Mouse (Mus musculus) layer of hippocampus, postnatal 36 days (tissue): ENCODE results near the gene Fkbpl. TPM values are rescaled to one million over a fixed set of nuclear protein-coding genes. Genes with fewer than 3 reads are reported as not detected.
A peak's percentile ranks its signal among the peaks of the same experiment; 100 is the strongest.

Experiments
- DNase-seq, 2 experiments: peaks; one replicate each; pipeline ENCODE4 v3.0.0; 2022
- total RNA-seq, 2 experiments: library from RNA; stranded (reverse); gene quantifications; 2 replicates each; pipeline ENCODE4 v1.2.3; 2021

Fkbpl gene
- total RNA-seq, 2 experiments from 2014 or later, result 17.9 to 18.0 TPM

DNA sequence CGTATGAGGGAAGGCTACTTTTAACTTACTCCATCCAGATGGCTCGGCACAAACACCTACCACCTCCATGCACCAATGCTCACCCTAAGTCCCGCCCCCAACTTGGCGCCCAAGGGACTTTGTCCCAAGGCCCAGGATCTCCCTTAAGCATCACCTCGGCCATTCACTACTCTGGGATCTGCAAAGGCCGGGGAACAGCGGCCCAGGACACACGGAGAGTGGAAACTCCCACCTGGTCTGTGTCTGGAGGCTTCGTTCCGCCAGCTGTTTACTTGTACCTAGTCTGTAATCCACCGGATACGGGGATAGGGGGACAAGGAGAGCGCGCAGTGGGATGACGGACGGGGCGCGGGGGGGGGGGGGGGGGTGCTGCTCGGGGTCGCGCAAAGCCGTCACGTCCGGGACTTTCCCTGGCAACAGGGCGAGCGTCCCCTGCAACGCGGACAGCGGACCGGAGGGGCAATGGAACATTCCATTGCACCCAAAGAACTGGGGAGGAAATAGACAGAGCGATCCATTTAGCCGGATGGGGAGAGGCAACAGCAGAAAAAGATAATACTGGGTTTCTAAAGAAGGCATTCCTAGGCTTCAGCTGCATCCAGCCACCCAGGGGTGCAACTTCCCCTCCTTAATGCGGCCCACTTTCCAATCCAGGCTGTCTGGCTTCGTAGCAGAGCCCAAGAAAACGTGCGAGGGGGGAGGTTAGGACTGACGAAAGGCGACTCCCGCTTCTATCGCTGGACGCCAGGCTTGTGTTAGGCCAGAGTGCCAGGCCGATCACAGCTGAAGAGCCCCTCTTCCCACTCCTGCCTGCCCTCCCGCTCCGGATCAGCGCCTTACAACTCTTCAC lies 17.2 kb upstream of the Fkbpl start:
- peak; percentile 81 to 87 for DNase-seq

DNA sequence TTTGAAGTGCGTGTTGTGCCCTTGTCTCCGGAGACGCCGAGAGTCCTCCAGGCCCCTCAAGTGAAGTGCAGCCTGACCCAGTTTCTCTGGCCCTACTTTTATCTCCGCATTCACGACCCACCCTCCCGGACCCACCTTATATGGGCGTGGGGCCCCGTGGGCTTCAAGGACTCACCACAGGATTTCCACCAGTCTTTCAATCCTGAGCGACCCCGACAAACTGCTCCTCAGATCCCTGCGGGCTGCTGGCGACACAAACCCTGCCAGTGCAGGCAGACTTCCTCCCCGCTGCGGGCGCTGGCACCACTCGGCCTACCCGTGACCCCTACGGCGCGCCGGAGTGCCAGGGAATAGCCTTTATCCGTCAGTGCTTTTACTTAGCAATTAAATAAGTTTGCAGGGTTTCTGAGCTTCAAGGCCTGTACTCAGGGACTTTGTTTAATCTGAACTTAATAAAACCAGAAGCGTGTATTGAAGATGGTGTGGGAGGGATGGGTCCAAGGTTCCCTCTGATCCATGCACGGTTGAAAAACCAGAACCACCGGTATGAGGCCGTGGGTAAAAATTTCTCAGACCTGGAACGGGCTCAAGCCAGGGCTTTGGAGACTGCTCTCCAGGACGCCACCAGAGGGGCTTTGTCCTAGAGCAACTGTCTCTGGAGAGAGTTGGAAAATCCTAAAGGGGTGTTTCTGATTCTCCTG lies 16.5 kb upstream of the Fkbpl start, which contains the start of gene Ppt2:
Gene Ppt2, minus strand, starts transcription at position 568 of the 701 bp plus-strand sequence.
- DNase-seq, result no peak

DNA sequence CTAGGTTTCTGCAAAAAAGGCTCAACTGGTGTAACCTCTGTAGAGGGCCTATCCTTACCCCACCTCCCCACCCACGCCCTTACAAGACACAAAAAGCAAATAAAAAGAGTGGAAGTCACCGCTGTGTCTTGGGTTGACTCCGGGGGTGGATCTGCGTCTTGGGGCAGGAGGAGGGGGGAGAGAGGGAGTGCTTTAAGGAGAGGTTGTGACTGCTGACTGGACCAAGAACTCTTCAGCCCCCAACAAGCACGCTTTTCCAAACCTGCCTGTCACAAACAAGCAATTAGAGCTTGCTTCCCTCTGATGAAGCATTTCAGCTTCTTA lies 16.0 kb upstream of the Fkbpl start:
- no peak for DNase-seq

DNA sequence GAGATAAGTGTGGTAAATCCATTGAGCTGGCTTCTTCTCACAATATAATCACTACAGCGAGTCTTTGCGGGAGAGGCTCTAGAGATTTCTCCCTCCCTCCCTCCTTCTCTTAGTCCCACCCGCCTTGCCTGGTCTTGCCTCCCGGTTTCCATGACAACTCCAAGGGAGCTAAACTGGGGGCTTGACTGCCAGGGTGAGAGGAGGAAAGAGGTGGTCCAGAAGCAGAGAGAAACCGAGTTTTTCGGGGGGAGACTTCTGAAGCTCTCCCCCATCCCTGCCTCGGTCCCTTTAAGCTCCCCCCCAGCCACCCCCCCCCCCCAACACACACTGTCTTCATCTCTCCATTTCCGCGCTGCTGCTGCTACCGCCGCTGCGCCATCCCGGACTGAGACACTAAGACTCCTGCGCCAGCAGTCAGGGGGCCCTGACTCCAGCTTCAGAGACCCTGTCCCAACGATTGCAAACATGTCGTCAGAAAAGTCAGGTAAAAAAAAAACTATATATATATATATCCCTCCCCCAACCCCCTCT lies 15.3 kb upstream of the Fkbpl start, which contains the start of gene Prrt1:
Gene Prrt1, plus strand, starts transcription at position 313 of the 531 bp plus-strand sequence.
- DNase-seq, result peak in 1 of 2 experiments; percentile 68

DNA sequence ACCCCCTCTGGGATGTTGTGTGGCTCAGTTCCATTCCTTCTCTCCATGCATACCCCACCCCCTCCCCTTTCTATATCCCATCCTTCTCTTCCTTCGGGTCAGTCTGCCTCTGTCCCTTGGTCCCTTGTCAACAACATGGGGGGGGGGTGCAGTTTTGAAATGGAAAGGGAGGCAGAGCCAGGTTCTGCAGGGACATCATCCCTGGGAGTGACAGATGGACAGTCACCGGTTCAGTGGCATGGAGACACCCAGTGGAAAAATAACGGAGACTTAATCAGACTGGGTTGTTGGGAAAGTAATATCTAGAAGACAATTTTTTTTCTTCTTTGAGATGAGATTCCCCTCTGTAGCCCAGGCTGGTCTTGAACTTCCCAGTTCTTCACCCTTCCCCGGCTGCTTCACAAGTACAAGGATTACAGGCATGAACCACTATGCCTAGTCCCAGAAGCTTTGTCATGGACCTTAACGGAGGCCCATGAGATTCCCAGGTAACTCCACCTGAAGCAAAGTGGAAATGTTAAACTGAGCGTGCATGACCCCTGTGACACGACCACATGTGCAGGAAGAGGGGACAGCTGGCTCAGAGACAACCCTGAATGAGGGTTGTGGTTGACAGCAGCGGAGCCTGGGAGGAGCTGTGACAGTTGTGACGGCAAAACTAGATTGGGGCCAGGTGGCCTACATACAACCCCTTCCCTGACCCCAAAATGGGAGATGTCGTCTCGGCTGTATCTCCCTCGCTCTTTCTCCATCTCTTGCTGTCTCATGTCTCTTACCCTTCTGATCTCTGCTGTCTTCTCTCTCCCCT lies 14.6 kb upstream of the Fkbpl start:
- DNase-seq, result no peak

DNA sequence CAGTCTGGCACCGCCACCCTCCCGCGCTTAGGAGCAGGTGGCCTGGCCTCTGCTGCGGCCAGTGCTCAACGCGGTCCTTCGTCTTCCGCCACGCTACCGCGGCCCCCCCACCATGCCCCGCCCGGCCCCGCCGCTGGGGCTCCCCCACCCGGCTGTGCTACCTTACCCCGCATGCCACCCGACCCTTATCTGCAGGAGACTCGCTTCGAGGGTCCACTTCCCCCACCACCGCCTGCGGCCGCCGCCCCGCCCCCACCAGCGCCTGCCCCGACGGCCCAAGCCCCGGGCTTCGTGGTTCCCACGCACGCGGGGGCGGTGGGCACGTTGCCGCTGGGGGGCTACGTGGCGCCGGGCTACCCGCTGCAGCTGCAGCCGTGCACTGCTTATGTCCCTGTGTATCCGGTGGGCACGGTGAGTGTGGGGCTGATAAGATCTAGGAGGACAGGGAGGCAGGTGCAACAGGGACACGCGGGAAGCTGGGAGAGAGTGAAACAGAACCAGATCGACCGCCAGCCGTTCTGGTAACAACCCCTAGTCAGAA lies 13.7 kb upstream of the Fkbpl start:
- no peak for DNase-seq

DNA sequence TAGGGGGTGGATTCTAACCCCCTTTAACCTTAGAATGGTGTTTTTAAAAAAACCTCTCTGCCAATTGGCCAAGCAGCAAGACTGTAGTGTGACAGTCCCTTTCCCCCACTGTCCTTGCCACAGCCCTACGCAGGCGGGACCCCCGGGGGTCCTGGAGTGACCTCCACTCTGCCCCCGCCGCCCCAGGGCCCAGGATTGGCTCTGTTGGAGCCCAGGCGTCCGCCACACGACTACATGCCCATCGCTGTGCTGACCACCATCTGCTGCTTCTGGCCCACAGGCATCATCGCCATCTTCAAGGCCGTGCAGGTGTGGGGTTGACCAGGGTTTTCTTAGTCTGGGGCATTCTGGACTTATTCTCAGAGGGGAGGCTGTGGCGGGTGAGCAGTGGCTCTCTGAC lies 12.9 kb upstream of the Fkbpl start:
- no peak for DNase-seq

DNA sequence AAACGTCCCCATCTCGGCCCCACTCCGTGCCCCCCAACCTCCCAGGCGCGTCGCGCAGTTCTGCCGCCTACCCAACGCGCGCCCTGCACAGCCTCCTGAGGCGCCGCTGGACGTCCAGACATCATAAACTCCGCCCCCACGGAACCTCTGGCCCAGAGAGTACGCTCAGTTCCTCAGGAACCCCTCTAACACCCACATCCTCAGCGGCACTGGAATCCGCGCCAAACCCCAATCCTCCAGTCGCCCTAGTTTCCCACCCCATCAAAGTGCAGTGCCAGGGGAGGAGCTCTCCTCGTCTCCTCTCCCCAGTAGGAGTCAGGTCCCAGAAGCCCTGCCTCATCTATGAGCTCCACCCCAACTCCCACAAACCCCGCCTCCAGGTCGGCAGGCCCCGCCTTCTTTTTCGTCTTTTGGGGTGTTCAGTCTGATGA lies 12.3 kb upstream of the Fkbpl start:
- peak; percentile 89 to 92 for DNase-seq

DNA sequence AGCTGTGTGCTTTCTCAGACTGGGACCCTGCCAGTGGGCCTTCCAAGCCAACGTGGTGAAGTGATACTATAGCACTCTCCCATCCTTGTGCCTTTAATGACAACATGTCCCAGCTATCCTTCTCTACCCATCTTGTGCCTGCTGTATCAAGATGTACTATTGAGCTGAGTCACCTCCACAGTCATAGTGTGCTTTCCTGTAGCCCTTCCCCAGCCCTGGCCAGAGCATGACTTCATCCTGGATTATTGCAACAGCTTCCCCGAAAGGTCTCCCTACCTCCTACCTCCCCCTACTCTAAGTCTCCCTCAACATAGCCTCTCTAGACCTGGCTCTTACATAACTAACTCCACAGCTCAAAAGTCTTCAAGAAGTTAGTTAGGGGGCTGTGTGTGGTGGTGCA lies 8.9 kb upstream of the Fkbpl start:
- DNase-seq, result no peak

DNA sequence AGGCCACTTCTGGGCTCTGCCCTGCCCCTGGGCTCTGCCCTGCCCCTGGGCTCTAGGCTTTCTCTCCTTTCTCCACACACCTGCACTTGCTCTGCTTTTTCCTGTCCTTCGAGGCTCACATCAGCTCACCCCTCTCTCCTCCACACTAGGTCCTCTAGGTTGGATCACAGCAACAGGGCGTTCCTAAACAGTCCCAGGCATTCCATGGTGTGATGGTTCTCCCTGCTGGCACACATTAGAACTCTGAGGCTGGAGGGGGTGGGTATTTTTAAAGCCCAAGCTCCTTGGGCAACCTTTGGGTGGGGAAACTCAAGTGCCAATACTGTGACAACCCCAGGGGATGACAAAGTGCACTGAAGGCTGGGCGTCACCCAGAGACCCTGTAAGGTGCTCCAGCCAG lies 7.1 kb upstream of the Fkbpl start:
- DNase-seq, result no peak

DNA sequence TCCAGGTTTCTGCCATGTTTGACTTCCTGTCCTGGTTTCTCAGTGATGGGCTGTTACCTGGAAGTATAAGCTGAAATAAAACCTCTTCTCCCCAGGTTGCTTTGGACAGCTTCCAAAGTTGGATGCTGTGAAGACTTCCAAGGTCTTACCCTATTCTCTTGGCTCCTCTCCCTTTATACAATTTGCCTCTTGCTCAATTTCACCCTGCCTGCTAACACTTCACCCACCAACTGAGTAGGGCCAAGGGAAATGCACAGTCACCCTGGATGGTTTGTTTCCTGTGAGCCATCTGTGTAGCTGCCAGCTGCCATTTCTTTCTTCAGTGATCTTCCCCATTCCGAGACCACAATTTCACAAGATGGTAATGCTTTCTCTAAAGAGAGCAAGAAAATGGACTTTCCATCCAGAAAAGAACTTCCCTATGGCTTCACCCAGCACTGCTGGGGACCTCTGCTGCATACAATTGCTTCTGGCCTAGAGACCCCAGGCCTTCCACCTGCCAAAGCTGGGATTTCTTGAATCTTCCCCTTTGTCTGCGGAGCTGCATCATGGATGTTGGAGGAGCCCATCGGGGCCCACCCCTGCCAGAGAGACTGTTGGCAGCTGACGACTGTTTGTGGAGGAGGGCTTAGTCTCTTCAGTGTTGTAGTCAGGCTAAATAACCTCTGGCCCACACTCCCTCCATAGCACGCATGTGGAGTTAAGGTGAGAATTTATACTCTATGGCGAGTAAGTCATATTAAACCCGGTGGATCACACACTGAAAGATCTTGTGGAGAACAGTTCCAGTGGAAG lies 4.9 kb upstream of the Fkbpl start:
- no peak for DNase-seq

DNA sequence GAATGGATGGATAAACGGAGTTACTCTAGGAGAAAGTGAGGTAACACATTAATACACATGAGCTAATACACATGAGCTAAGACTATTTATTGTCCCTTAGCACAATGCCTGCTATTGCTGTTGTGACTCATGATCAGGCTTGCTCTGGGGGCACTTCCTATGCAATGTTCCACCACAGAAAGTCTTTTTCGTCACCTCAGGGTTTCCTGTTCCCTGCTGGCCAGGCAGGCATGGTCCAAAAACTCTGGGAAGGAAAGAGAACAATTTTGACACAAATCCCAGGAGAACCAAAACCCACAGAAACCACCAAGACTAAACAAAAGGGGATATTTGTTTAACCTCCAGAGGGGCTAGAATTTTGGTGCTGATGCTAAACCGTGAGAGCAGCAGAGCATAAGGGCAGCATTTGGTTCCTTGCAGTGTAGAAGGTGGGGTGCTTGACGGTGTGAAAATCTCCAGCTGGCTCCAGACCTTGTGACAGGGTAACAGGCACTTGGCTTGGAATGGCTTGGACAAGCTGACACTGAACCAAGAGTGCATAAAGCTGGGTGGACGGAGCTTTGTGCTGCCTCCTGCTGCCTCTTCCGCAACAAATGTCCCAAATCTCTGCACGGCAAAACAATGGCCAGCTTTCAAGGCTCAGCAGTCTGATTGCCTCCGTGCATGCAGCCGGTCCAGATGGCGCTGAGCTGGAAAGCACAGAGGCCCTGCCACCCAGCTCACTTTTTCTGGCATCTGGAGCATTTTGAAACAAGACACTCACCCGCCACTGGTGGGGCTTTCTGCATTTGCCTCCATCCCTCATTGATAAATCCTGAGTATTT lies 3.6 kb upstream of the Fkbpl start:
- peak; percentile 55 to 74 for DNase-seq

DNA sequence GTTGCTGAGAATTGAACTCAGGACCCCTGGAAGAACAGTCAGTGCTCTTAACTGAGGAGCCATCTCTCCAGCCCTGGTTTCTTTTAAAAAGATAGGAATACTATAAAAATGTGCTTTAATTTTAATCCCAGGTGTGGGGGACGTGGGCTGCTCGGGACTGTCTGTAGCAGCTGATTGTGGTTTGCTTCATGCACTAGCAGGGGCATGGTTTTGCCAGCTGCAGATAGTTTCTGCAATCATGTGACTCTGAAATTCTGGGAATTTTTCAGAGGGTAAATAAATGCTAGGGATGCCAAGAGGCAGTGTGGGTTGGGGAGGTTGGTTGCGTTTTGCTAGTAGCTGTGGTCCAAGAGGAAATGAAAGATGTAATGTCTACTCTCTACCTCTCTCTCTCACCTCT lies 2.6 kb upstream of the Fkbpl start:
- DNase-seq, result no peak

DNA sequence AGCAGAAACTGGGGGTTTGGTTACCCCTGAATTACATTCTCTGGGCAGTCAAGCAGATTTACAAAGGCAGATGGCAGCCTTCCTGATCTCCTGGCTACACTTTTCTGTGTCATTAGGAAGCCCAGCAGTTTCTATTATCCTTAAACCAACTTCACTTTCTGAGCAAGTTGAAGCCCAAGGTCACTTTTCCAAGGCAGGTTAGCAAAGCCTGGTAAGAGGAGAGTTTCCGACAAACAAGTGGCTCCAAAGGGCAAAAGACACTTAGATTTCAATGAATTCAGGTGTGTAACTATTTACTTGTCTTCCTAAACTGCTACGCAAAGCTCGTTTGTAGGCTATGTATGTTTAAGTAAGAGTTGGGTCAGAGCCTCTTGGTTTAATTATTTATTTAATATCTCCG lies 1.2 kb upstream of the Fkbpl start:
- no peak for DNase-seq

DNA sequence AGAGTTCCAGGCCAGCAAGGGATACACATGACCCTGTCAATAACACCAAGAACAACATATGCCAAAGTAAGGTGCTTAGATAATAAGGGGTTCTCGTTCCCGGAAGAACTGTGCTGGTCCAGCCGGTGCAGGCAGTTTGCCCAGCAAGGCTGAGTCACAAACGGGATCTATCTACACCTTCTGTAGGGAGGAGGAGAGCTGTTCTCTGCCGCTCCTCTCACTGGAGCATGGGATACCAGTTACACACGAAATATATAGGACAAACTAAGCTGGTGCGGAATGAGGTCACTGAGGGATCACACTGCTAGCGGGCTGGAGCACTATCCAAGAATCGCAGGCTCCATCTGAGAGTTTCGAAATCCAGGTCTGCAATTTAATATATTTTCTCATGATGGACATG lies 620 bp upstream of the Fkbpl start:
- no peak for DNase-seq

DNA sequence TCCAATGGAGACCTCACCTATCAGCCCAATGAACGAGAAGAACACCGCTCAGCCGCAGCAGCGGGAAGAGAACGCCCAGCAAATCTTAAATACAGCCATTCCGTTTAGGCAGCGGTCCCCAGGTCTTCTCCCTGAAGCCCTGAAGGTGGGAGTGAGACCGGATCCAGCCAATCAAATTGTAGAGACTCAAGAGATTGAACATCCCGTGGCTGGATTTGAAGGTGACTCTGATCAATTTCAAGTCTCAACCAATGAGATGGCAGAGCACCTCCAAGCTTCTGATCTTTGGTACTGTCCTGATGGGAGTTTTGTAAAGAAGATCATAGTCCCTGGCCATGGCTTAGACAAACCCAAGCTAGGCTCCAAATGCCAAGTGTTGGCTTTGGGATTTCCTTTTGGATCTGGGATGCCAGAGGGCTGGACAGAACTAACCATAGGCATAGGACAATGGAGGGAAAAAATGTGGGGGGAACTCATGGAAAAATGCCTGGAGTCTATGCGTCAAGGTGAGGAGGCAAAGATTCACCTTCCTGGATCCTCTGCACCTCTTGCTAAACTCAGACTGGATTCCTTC lies 779 bp downstream of the Fkbpl start:
- no peak for DNase-seq

DNA sequence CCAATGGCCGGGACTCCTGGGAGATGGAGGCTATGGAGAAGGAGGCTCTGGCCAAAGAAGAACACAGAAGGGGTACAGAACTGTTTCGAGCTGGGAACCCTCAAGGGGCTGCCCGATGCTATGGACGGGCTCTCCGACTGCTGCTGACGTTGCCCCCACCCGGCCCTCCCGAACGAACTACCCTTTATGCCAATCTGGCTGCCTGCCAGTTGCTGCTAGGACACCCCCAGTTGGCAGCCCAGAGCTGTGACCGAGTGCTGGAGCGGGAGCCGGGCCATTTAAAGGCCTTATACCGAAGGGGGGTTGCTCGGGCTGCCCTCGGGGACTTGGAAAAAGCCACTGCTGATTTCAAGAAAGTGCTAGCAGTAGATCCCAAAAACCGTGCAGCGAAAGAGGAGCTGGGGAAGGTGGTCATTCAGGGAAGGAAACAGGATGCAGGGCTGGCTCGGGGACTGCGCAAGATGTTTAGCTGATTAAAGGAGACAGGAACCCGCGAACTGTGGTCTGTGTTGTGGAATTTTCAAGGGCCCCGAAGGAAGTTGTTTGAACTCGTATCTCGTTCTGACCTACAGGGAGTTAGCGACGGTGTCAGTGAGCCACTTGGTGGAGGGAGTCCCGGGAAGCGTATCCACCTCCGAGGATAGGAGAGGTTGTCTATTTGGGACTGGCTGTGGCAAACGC lies 1.4 kb downstream of the Fkbpl start:
- no peak for DNase-seq

DNA sequence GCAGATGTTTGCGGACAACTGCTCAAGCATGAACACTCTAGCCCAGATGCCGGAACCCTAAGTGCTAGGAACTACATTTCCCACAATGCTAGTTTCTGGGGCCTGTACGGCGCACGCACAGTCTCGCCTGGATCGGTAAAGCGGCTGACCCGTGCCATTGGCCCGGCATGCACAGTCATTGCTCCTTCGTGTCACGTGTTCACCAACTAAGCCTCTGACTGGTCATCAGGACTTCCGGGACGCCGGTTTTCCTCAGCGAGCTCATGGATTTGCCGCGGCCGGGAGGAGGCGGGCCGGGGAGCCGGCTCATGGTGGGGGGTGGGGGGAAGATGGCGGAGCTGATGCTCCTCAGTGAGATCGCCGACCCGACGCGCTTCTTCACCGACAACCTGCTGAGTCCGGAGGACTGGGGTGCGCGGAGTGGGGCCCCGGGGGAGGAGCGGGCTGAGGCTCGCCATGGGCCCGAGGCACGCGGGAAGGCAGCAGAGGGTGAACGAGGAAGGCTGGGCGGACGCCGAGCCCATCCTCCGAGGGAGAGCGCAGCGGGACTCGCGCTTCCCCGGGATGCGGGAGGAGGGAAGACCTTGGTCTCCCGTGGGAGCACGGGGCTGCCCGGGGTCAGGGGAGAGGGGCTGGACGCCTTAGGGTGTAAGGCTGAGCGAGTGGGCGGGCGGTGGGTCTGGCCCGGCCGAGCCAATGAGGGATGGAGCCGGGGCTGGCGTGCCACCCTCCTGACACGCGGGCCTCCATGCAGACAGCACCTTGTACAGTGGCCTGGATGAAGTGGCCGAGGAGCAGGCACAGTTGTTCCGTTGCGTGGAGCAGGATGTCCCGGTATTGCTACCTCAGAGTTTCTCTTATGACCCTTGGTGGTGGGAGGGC lies 2.6 kb downstream of the Fkbpl start, which contains the start of gene Atf6b:
Gene Atf6b, plus strand, starts transcription at position 241 of the 882 bp plus-strand sequence.
- DNase-seq, result peak; percentile 94 to 96
